Mouse (Mus musculus) midbrain, embryonic 15.5 days (tissue): ENCODE results near the gene Galk1. TPM values are rescaled to one million over a fixed set of nuclear protein-coding genes. Genes with fewer than 3 reads are reported as not detected.

ENCODE experiments used
- ATAC-seq: fragments of 200-750 bp; cut with Nextera tagmentation; replicated peaks from 2 replicates; pipeline ENCODE4 v1.8.0; 2017; ENCODE audit warnings: moderate TSS enrichment
- H3K27ac ChIP-seq: fragments of 300-500 bp; sonication (generic); 2 replicates; pipeline ENCODE4 v1.5.1; 2015; ENCODE audit warnings: mild to moderate bottlenecking, inconsistent platforms
- H3K27me3 ChIP-seq: fragments of 300-500 bp; sonication (generic); replicated peaks from 2 replicates; pipeline ENCODE4 v1.6.1; 2015; ENCODE audit warnings: inconsistent platforms
- H3K36me3 ChIP-seq: fragments of 300-500 bp; sonication (generic); replicated peaks from 2 replicates; pipeline ENCODE4 v1.6.1; 2015; ENCODE audit warnings: inconsistent platforms
- H3K4me1 ChIP-seq: fragments of 300-500 bp; sonication (generic); 2 replicates; pipeline ENCODE4 v1.6.1; 2015; ENCODE audit warnings: inconsistent platforms
- H3K4me2 ChIP-seq: fragments of 300-500 bp; sonication (generic); 2 replicates; pipeline ENCODE4 v1.6.1; 2015; ENCODE audit warnings: inconsistent platforms, mild to moderate bottlenecking, moderate library complexity
- H3K4me3 ChIP-seq: fragments of 300-500 bp; sonication (generic); 2 replicates; pipeline ENCODE4 v1.5.1; 2015; ENCODE audit warnings: mild to moderate bottlenecking, inconsistent platforms
- H3K9ac ChIP-seq: fragments of 300-500 bp; sonication (generic); 2 replicates; pipeline ENCODE4 v1.6.1; 2015; ENCODE audit warnings: mild to moderate bottlenecking, inconsistent platforms
- H3K9me3 ChIP-seq: fragments of 300-500 bp; sonication (generic); 2 replicates; pipeline ENCODE4 v1.6.1; 2016; ENCODE audit warnings: inconsistent platforms
- WGBS: fragments of 180-500 bp; shearing (Covaris S2); methylation state at CpG from one replicate; pipeline ENCODE4 v1.1.7; 2015; ENCODE audit warnings: mixed read lengths; 5-methylcytosine and 5-hydroxymethylcytosine counted together
- polyA plus RNA-seq: library from polyadenylated mRNA; unstranded; fragments of >200 nt; fragmentation: Nextera tagmentation; extraction: Ambion mirVana; gene quantifications from 2 replicates; pipeline ENCODE4 v1.2.1, GENCODE M21; 2015

Galk1 gene
- polyA plus RNA-seq, 1 experiment from 2014 or later, result 53.2 TPM

DNA sequence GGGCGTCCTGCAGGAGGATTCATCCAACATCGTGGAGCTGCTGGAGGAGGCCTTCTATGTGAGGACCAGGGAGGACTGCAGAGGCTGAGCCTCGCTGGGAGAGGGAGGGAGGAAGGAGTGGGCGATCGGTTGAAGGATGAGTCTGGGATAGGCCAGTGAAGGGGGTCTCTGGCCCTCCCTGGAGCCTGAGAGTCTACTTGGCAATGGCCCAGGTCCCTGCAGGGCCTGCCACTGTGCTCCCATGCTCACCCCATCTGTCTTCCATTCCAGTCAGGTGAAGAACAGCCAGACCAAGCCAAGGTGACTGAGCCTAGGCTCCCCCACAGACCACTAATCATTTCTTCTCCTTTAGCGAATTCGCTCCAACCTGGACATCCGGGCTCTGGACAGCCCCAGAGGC is 29.2 kb downstream of the Galk1 start:
- WGBS, result 84% methylated on average over 8 of the region's 8 CpGs
- no peak overlapping the region for H3K4me2 ChIP-seq
- no peaks in the 10 kb centered on the region for H3K4me1 ChIP-seq
- H3K9me3 ChIP-seq, result no peaks in the 10 kb centered on the region
- ATAC-seq, result no peak
- H3K4me3 ChIP-seq, result no peak overlapping the region
- no peak overlapping the region for H3K9ac ChIP-seq
- no peaks in the 10 kb centered on the region for H3K27me3 ChIP-seq
- H3K27ac ChIP-seq, result no peak overlapping the region
- no peaks in the 10 kb centered on the region for H3K36me3 ChIP-seq

DNA sequence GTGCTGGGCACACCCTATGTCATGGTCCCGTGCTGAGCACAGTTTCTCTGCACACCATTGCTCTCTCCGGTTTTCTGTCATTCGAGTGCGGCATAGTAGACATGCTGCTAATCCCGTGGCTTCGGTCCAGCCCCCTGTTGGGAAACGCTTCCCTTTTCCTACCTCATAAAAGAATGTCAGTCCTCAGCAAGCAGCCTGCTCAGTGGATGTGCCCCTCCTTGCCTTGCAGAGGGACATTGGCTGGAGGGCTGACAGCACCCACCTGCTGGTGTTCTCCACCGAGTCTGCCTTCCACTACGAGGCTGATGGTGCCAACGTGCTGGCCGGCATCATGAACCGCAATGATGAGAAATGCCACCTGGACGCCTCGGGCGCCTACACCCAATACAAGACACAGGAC is 30.0 kb downstream of the Galk1 start:
- ATAC-seq, result no peak
- 88% methylated on average over 15 of the region's 15 CpGs for WGBS
- no peak overlapping the region for H3K4me3 ChIP-seq

DNA sequence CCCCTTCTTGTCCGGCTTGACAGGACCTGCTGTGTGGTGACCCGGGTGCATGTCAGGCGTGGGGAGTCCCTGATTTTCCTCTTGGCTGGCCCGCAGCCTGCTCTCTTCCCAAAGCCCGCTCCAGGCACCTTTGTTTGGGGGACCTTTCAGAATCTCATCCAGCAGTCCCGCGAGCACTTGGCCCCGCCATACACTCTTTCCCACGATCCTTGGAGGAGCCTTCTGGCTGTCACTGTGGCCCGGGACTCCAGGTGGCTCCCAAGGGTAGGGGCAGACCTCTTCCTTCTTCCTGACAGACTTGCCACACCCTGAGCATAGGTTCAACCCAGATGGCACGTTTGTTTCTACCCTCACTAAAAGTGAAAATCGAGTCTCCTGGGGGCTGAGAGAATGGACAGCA is 37.0 kb downstream of the Galk1 start:
- no peak overlapping the region for H3K4me3 ChIP-seq
- no peak overlapping the region for H3K4me2 ChIP-seq

More for the DNA sequence above, 30.0 kb downstream of the Galk1 start:
- Histone ChIP-seq H3K9me3 (no peaks in the 10 kb centered on the region), H3K27me3 (peaks cover 2% of the 10 kb centered on the region; the same call in 1 of the 2 replicates), H3K4me1 (no peaks in the 10 kb centered on the region), H3K27ac (no peak overlapping the region), H3K36me3 (no peaks in the 10 kb centered on the region), H3K4me2 (no peak overlapping the region), H3K9ac (no peak overlapping the region)

DNA sequence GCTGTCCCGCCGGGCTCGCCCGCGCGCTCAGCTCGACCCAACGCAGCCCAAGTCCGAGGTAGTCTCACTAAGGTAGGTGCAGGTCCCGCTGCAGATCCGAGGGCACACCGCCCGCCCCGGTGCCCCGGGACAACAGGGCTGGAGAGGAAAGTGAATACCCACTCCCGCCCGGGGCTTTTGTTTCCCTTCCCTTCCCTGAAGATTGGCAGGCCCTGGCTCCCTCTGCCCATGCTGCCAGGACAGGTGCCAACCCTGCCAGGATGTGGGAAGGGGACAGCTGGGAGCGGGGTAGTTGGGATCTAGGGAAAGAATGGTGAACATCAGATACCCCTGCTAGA is 37.5 kb downstream of the Galk1 start:
- H3K4me2 ChIP-seq, result peak overlapping the region; percentile 58
- H3K36me3 ChIP-seq, result no peaks in the 10 kb centered on the region
- no peak overlapping the region for H3K27ac ChIP-seq
- peak overlapping the region; percentile 39 for H3K4me3 ChIP-seq
- H3K27me3 ChIP-seq, result peaks cover 38% of the 10 kb centered on the region
- H3K9ac ChIP-seq, result peak overlapping the region; percentile 28; the same call in 1 of the 2 replicates
- ATAC-seq, result no peak
- WGBS, result 4% methylated on average over 18 of the region's 18 CpGs
- H3K9me3 ChIP-seq, result no peaks in the 10 kb centered on the region
- H3K4me1 ChIP-seq, result peaks cover 10% of the 10 kb centered on the region

More for the DNA sequence above, 37.0 kb downstream of the Galk1 start:
- WGBS, result 33% methylated on average over 12 of the region's 12 CpGs
- Histone ChIP-seq H3K27me3 (peaks cover 38% of the 10 kb centered on the region), H3K27ac (no peak overlapping the region), H3K9ac (no peak overlapping the region), H3K36me3 (no peaks in the 10 kb centered on the region), H3K4me1 (peaks cover 10% of the 10 kb centered on the region), H3K9me3 (no peaks in the 10 kb centered on the region)
- ATAC-seq, result no peak

DNA sequence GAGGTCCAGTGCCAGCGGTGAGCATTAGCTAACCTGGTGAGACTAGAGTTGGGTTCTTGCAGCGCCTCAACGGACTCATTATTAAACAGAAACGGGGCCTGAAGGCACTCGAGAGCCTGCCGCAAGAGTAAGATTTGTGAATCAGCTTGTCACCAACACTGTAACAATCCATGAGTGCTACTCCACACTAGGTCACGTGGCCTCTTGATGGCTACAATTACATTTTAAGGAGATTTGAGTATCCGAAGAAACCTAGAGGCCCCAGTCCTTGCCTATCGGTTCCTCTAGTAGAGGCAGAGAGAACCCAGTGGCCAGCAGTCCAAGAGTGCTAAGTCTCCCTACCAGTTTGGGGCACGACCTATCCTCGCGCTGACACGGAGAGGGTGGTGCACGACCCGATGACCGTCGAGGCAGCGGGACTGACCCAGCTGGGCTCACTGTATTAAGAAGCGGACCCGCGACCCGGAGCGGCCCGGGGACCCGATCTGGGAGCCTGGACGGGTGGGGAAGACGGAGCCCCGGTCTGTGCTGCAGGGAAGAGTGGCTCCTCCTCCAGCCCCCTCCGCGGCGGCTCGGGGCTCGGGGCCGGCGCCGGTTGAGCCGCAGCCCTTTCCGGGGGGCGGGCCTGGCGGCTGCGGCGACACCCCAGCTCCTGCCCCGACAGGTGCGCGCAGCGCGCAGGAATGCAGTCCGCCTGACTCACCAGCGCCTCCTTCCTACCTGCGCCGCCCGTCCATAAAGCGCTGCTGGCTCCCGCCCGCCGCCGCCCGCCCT is 38.0 kb downstream of the Galk1 start, which contains the start of gene Itgb4:
Gene Itgb4 (plus strand): TSS at position 401 of the 774 bp plus-strand sequence.
- peaks cover 38% of the 10 kb centered on the region for H3K27me3 ChIP-seq
- 10% methylated on average over 58 of the region's 58 CpGs for WGBS

DNA sequence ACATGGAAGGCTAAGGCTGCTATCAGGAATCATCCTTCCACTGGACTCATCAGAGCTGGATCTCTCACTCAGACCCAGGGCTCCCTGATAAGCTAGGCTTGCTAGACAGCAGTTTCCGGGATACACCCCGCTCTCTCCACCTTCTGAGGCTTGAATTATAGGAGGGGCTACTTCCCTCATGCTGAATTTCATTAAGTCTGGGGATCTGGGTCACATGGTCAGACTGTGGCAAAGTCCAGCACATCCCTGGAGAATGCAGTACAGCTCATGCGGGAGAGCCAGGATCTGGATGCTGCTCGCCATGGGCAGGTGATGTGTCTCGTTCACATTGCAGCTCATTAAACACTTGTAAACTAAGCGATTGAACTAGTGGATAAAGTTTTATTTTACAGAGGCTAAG is 41.5 kb downstream of the Galk1 start:
- no peak for ATAC-seq
- Histone ChIP-seq H3K27ac (no peak overlapping the region), H3K27me3 (peaks cover 29% of the 10 kb centered on the region), H3K4me3 (no peak overlapping the region), H3K9me3 (no peaks in the 10 kb centered on the region), H3K36me3 (peaks cover 11% of the 10 kb centered on the region), H3K4me1 (peaks cover 10% of the 10 kb centered on the region), H3K9ac (no peak overlapping the region), H3K4me2 (no peak overlapping the region)
- WGBS, result 51% methylated on average over 6 of the region's 6 CpGs

More for the DNA sequence above, 38.0 kb downstream of the Galk1 start, which contains the start of gene Itgb4:
- Histone ChIP-seq H3K4me2 (peak within 1 kb of the TSS; percentile 58), H3K4me1 (peaks cover 10% of the 10 kb centered on the region), H3K36me3 (no peaks in the 10 kb centered on the region), H3K27ac (no peak within 1 kb of the TSS), H3K9me3 (no peaks in the 10 kb centered on the region), H3K4me3 (peak within 1 kb of the TSS; percentile 39), H3K9ac (peak within 1 kb of the TSS; percentile 28; the same call in 1 of the 2 replicates)
- no peak for ATAC-seq

DNA sequence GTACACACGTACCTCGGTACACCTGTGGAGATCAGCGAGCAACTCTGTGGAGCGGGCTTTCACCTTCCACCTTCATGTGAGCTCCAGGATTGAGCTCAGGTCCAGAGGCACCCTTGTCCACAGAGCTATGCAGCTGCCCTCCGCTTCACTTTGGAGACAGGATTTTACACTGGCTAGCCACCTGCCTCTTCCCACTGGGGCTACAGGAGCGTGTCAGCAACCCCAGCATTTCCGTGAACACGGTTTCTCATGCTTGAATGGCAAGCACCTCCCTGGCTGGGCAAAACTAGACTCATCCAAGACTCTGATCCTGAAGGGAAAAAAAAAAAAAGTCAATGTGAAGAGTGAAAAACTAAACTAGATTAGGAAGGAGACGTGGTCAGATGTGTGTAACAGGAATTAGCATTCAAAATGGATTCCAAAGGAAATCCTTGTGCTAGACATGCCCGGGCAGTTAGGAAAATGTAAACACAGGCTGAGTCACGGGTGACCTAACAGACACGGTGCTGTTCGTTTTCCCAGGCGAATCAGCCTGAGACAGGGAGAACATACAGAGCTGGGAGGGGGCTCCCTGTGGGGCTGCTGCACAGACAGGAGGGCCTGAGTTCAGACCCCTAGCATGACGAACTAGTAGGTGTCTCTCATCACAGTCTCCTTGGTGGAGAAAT is 42.4 kb downstream of the Galk1 start:
- 54% methylated on average over 15 of the region's 15 CpGs for WGBS
- H3K27ac ChIP-seq, result no peak overlapping the region
- peaks cover 10% of the 10 kb centered on the region for H3K4me1 ChIP-seq
- H3K4me3 ChIP-seq, result no peak overlapping the region
- no peak overlapping the region for H3K9ac ChIP-seq
- H3K9me3 ChIP-seq, result no peaks in the 10 kb centered on the region
- peaks cover 20% of the 10 kb centered on the region for H3K36me3 ChIP-seq
- ATAC-seq, result no peak
- peaks cover 20% of the 10 kb centered on the region for H3K27me3 ChIP-seq
- no peak overlapping the region for H3K4me2 ChIP-seq

DNA sequence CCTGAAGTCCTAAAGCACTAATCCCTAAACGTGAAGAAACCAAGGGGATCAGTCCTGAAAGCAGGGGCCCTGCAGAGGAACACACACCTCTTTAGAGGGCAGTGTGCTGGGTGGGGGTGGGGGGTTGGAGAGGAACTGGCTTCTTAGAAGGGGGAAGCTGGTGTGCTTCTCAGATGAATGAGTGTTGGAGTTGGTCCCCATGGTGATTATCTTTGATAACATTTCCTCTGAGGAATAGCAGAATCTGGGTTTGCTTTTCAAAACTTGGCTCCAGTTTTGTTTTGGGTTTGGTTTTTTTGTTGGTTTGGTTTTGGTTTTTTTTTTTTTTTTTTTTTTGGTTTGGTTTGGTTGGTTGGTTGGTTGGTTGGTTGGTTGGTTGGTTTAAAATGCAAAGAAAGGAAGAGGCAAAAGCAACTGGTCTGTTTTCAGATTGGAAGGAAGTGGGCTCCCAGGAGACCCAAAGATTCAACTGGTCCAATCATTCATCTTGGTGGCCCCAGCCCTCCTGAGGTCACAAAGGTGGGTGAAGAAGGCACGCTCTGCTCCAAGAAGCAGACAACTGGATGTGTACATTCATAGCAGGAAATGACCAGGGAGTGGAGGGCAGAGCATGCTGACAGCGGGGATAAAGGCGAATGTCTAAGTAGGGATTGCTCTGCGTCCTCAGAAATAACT is 43.7 kb downstream of the Galk1 start:
- 62% methylated on average over 5 of the region's 5 CpGs for WGBS
- no peak for ATAC-seq

DNA sequence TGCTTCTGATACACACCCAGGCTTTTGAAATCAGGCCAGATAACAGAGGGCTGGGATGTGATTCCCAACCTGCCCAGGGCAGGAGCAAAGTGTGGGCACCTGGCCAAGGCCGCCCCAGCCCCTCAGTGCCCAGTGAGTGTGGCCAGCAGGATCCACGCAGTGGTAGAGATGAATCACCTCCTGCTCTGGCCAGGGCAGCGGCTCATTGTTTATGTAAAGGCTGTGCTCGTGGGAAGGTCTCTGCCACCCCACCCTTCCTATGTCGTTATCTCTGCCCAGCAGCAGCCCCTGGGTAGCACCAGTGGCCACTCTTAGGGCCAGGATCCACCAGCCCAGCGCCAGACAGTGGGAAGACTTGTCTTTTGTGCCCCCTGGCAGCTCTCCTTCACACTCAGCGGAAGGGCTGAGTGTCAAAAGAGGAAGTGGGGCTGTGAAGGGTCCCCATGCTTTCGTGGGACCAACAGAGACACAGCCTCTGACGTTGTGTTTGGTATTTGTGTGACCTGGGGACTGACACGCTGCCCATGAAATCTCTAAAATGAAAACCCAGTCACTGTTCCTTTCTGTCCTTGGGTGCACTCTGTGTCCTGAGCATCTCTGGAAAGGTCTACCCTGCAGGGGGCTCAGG is 47.4 kb downstream of the Galk1 start:
- Histone ChIP-seq H3K36me3 (peaks cover 68% of the 10 kb centered on the region), H3K27me3 (no peaks in the 10 kb centered on the region), H3K4me1 (no peaks in the 10 kb centered on the region), H3K9ac (no peak overlapping the region), H3K27ac (no peak overlapping the region), H3K4me3 (no peak overlapping the region), H3K9me3 (no peaks in the 10 kb centered on the region), H3K4me2 (no peak overlapping the region)
- 92% methylated on average over 10 of the region's 10 CpGs for WGBS
- no peak for ATAC-seq

More for the DNA sequence above, 43.7 kb downstream of the Galk1 start:
- Histone ChIP-seq H3K9me3 (no peaks in the 10 kb centered on the region), H3K4me1 (no peaks in the 10 kb centered on the region), H3K4me3 (no peak overlapping the region), H3K4me2 (no peak overlapping the region), H3K36me3 (peaks cover 33% of the 10 kb centered on the region), H3K9ac (no peak overlapping the region), H3K27ac (no peak overlapping the region), H3K27me3 (peaks cover 8% of the 10 kb centered on the region)

DNA sequence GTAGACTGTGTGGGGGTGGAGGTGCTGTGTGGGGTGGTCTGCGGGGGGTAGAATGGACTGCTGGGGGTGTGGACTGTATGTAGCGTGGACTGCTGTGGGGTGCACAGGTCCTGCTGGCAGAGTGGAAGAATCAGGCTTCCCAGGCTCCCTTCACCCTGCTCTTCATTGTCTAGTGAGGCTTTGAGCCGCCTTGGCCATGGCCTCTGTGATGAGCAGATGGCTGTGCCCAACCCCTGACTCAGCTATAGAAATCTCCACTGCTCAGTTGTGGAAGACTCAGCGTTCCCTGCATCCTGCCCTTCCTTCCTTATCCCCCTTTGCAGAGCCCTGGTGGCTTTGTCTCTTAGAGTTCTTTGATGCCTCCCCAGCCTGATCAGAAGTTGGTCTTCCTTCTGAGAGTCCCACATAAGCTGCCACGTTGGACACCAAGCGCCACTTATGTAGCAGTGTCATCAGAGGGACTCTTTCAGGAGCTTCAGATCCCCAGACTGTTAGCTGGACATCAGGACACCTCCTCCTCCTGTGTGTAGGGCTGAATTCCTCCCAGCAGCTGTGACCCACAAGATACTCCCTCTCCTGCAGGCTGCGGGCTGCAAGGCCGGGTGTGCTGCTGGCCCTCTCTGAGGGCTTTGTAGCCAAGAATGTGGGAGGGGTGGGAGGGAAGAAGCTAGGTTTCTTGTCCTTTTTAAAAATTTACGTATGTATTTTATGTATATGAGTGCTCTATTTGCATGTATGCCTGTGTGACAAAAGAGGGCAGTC is 49.7 kb downstream of the Galk1 start:
- Histone ChIP-seq H3K9me3 (no peaks in the 10 kb centered on the region), H3K9ac (no peak overlapping the region), H3K4me1 (no peaks in the 10 kb centered on the region), H3K4me3 (no peak overlapping the region), H3K27ac (no peak overlapping the region), H3K27me3 (no peaks in the 10 kb centered on the region), H3K4me2 (no peak overlapping the region), H3K36me3 (peaks cover 75% of the 10 kb centered on the region)
- 90% methylated on average over 9 of the region's 9 CpGs for WGBS
- ATAC-seq, result no peak

DNA sequence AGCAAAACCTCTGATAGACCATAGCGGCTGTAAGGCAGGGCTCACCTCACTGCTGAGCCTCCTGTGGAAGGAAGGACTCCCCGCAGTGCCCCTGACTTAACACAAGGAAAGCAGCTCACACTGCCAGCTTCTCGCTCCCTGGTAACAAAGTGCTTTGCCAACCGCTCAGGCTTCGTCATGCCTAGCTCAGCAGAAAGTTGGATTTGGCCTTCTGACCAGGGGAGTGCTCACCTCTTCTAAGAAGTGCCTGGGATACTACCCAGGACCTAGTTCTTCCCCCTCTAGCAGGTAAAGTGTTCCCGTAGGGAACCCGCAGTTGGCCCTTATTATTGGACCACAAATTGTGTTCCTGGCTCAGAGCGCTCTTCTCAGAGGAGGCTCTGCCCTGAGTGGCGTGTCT is 53.5 kb downstream of the Galk1 start:
- Histone ChIP-seq H3K4me2 (no peak overlapping the region), H3K27me3 (no peaks in the 10 kb centered on the region), H3K9ac (no peak overlapping the region), H3K36me3 (peaks cover 47% of the 10 kb centered on the region), H3K4me1 (peaks cover 3% of the 10 kb centered on the region; the same call in 1 of the 2 replicates), H3K27ac (no peak overlapping the region), H3K9me3 (no peaks in the 10 kb centered on the region), H3K4me3 (no peak overlapping the region)
- 98% methylated on average over 9 of the region's 9 CpGs for WGBS
- ATAC-seq, result no peak
